Mouse (Mus musculus) heart, embryonic 12.5 days (tissue): Measurements from ENCODE around the gene Sez6l. TPM values are rescaled to one million over a fixed set of nuclear protein-coding genes. Genes with fewer than 3 reads are reported as not detected.

ENCODE experiments used
- polyA plus RNA-seq: library from polyadenylated mRNA; unstranded; fragments of >200 nt; fragmentation: Nextera tagmentation; extraction: Ambion mirVana; gene quantifications from 2 replicates; pipeline ENCODE4 v1.2.1, GENCODE M21; 2016

Sez6l gene
- polyA plus RNA-seq, 1 experiment from 2014 or later, result 0.31 TPM

Other genes starting within 250 kb of the Sez6l start
- gene Srrd, start 234.1 kb downstream of the Sez6l start, polyA plus RNA-seq, result 23.8 and 25.2 TPM in 2 replicates
- gene Hps4, start 234.1 kb downstream of the Sez6l start, polyA plus RNA-seq, result 19.0 and 20.2 TPM in 2 replicates
- 0.10 and 0.24 TPM in 2 replicates for gene Gm6583, start 221.2 kb downstream of the Sez6l start, polyA plus RNA-seq
- 3.0 and 3.4 TPM in 2 replicates for gene Asphd2, start 182.3 kb downstream of the Sez6l start, polyA plus RNA-seq
- gene Gm6588, start 127.8 kb downstream of the Sez6l start, polyA plus RNA-seq, result not detected in 2 replicates